Mouse (Mus musculus) kidney, embryonic 15.5 days (tissue): ENCODE results near the gene Nxt1. TPM values are rescaled to one million over a fixed set of nuclear protein-coding genes. Genes with fewer than 3 reads are reported as not detected.

ENCODE experiments used
- ATAC-seq: fragments of 200-750 bp; cut with Nextera tagmentation; replicated peaks from 2 replicates; pipeline ENCODE4 v1.8.0; 2017; ENCODE audit warnings: moderate TSS enrichment; ENCODE audit not compliant: low FRiP score
- H3K27ac ChIP-seq: fragments of 300-500 bp; sonication (generic); 2 replicates; pipeline ENCODE4 v1.5.1; 2015; ENCODE audit warnings: mild to moderate bottlenecking, inconsistent platforms
- H3K27me3 ChIP-seq: fragments of 300-500 bp; sonication (generic); 2 replicates; pipeline ENCODE4 v1.6.1; 2015; ENCODE audit warnings: inconsistent platforms
- H3K36me3 ChIP-seq: fragments of 300-500 bp; sonication (generic); 2 replicates; pipeline ENCODE4 v1.6.1; 2015; ENCODE audit warnings: inconsistent platforms
- H3K4me1 ChIP-seq: fragments of 300-500 bp; sonication (generic); 2 replicates; pipeline ENCODE4 v1.6.1; 2015; ENCODE audit warnings: inconsistent platforms
- H3K4me2 ChIP-seq: fragments of 300-500 bp; sonication (generic); 2 replicates; pipeline ENCODE4 v1.6.1; 2015; ENCODE audit warnings: moderate library complexity, mild to moderate bottlenecking, inconsistent platforms
- H3K4me3 ChIP-seq: fragments of 300-500 bp; sonication (generic); replicated peaks from 2 replicates; pipeline ENCODE4 v1.5.1; 2015; ENCODE audit warnings: mild to moderate bottlenecking, inconsistent platforms
- H3K9ac ChIP-seq: fragments of 300-500 bp; sonication (generic); 2 replicates; pipeline ENCODE4 v1.6.1; 2015; ENCODE audit warnings: mild to moderate bottlenecking, inconsistent platforms
- H3K9me3 ChIP-seq: fragments of 300-500 bp; sonication (generic); replicated peaks from 2 replicates; pipeline ENCODE4 v1.6.1; 2016; ENCODE audit warnings: inconsistent platforms
- WGBS: fragments of 180-500 bp; shearing (Covaris S2); methylation state at CpG from one replicate; pipeline ENCODE4 v1.1.7; 2015; ENCODE audit warnings: mixed read lengths; 5-methylcytosine and 5-hydroxymethylcytosine counted together
- polyA plus RNA-seq: library from polyadenylated mRNA; unstranded; fragments of >200 nt; fragmentation: Nextera tagmentation; extraction: Ambion mirVana; gene quantifications from 2 replicates; pipeline ENCODE4 v1.2.1, GENCODE M21; 2015

Gene Nxt1
- polyA plus RNA-seq: 97.0 and 106 TPM in 2 replicates

- Histone ChIP-seq H3K36me3 (peaks cover 22% of the 10 kb centered on the region), H3K9me3 (no peaks in the 10 kb centered on the region), H3K4me1 (peaks cover 28% of the 10 kb centered on the region), H3K27me3 (no peaks in the 10 kb centered on the region), H3K27ac (peak within 1 kb of the TSS; percentile 72), H3K9ac (peak within 1 kb of the TSS; percentile 78), H3K4me2 (peak within 1 kb of the TSS; percentile 79), H3K4me3 (peak within 1 kb of the TSS; percentile 63)
- under 1% methylated on average over 58 of the region's 58 CpGs for WGBS
- ATAC-seq: peak; percentile 100
Measured at GRCm38 (mm10) chr2:148672199-148673096, at the start of gene Nxt1. Gene Nxt1 (plus strand): TSS chr2:148672601.

- Histone ChIP-seq H3K27ac (no peak overlapping the region), H3K9me3 (no peaks in the 10 kb centered on the region), H3K4me1 (no peaks in the 10 kb centered on the region), H3K4me2 (no peak overlapping the region), H3K4me3 (no peak overlapping the region), H3K9ac (no peak overlapping the region), H3K36me3 (no peaks in the 10 kb centered on the region), H3K27me3 (no peaks in the 10 kb centered on the region)
- 78% methylated on average over 2 of the region's 2 CpGs for WGBS
- no peak for ATAC-seq
Measured at GRCm38 (mm10) chr2:148623067-148623466, 49.3 kb upstream of the Nxt1 start.

- Histone ChIP-seq H3K27ac (no peak overlapping the region), H3K36me3 (no peaks in the 10 kb centered on the region), H3K27me3 (no peaks in the 10 kb centered on the region), H3K4me1 (no peaks in the 10 kb centered on the region), H3K4me3 (no peak overlapping the region), H3K4me2 (no peak overlapping the region), H3K9ac (no peak overlapping the region), H3K9me3 (no peaks in the 10 kb centered on the region)
- no peak for ATAC-seq
- WGBS: 91% methylated on average over 3 of the region's 3 CpGs
Measured at GRCm38 (mm10) chr2:148624484-148624883, 47.9 kb upstream of the Nxt1 start.

- no peaks in the 10 kb centered on the region for H3K9me3 ChIP-seq
- H3K27ac ChIP-seq: no peak overlapping the region
- no peaks in the 10 kb centered on the region for H3K36me3 ChIP-seq
- no peak overlapping the region for H3K4me2 ChIP-seq
- no peak overlapping the region for H3K9ac ChIP-seq
- H3K4me3 ChIP-seq: no peak overlapping the region
- H3K27me3 ChIP-seq: no peaks in the 10 kb centered on the region
- H3K4me1 ChIP-seq: no peaks in the 10 kb centered on the region
- no peak for ATAC-seq
- WGBS: 53% methylated on average over 3 of the region's 3 CpGs
Measured at GRCm38 (mm10) chr2:148627011-148627471, 45.4 kb upstream of the Nxt1 start.

- 85% methylated on average over 2 of the region's 2 CpGs for WGBS
- ATAC-seq: no peak
- H3K4me1 ChIP-seq: no peaks in the 10 kb centered on the region
- no peak overlapping the region for H3K4me2 ChIP-seq
- H3K9me3 ChIP-seq: no peaks in the 10 kb centered on the region
- H3K27ac ChIP-seq: no peak overlapping the region
- no peak overlapping the region for H3K4me3 ChIP-seq
- no peak overlapping the region for H3K9ac ChIP-seq
- no peaks in the 10 kb centered on the region for H3K27me3 ChIP-seq
- H3K36me3 ChIP-seq: no peaks in the 10 kb centered on the region
Measured at GRCm38 (mm10) chr2:148631011-148631410, 41.4 kb upstream of the Nxt1 start.

GRCm38 (mm10) chr2:148631602-148632001 lies 40.8 kb upstream of the Nxt1 start:
- no peak overlapping the region for H3K4me2 ChIP-seq
- no peak overlapping the region for H3K4me3 ChIP-seq
- no peaks in the 10 kb centered on the region for H3K36me3 ChIP-seq
- WGBS: 93% methylated on average over 3 of the region's 3 CpGs
- H3K9me3 ChIP-seq: no peaks in the 10 kb centered on the region
- H3K4me1 ChIP-seq: no peaks in the 10 kb centered on the region
- H3K27me3 ChIP-seq: no peaks in the 10 kb centered on the region
- no peak overlapping the region for H3K27ac ChIP-seq
- ATAC-seq: no peak
- H3K9ac ChIP-seq: no peak overlapping the region

- WGBS: 88% methylated on average over 4 of the region's 4 CpGs
Measured at GRCm38 (mm10) chr2:148634466-148634865, 37.9 kb upstream of the Nxt1 start.

GRCm38 (mm10) chr2:148642610-148643370 lies 29.6 kb upstream of the Nxt1 start:
- no peak for ATAC-seq

More at GRCm38 (mm10) chr2:148634466-148634865, 37.9 kb upstream of the Nxt1 start:
- no peaks in the 10 kb centered on the region for H3K4me1 ChIP-seq
- no peaks in the 10 kb centered on the region for H3K36me3 ChIP-seq
- H3K27me3 ChIP-seq: no peaks in the 10 kb centered on the region
- H3K9me3 ChIP-seq: no peaks in the 10 kb centered on the region
- no peak for ATAC-seq
- H3K4me2 ChIP-seq: no peak overlapping the region
- H3K27ac ChIP-seq: no peak overlapping the region
- H3K4me3 ChIP-seq: no peak overlapping the region
- H3K9ac ChIP-seq: no peak overlapping the region

GRCm38 (mm10) chr2:148644421-148645000 lies 27.9 kb upstream of the Nxt1 start:
- Histone ChIP-seq H3K4me2 (no peak overlapping the region), H3K4me1 (no peaks in the 10 kb centered on the region), H3K36me3 (no peaks in the 10 kb centered on the region), H3K4me3 (no peak overlapping the region), H3K27me3 (no peaks in the 10 kb centered on the region), H3K9me3 (no peaks in the 10 kb centered on the region), H3K27ac (no peak overlapping the region), H3K9ac (no peak overlapping the region)
- 88% methylated on average over 6 of the region's 6 CpGs for WGBS
- ATAC-seq: no peak

More at GRCm38 (mm10) chr2:148642610-148643370, 29.6 kb upstream of the Nxt1 start:
- Histone ChIP-seq H3K4me3 (no peak overlapping the region), H3K9ac (no peak overlapping the region), H3K4me1 (no peaks in the 10 kb centered on the region), H3K4me2 (no peak overlapping the region), H3K27me3 (no peaks in the 10 kb centered on the region), H3K27ac (no peak overlapping the region), H3K9me3 (no peaks in the 10 kb centered on the region), H3K36me3 (no peaks in the 10 kb centered on the region)
- WGBS: 61% methylated on average over 1 of the region's 1 CpGs

GRCm38 (mm10) chr2:148650587-148651357 lies 21.6 kb upstream of the Nxt1 start:
- no peaks in the 10 kb centered on the region for H3K36me3 ChIP-seq
- H3K4me1 ChIP-seq: no peaks in the 10 kb centered on the region
- H3K9ac ChIP-seq: no peak overlapping the region
- no peaks in the 10 kb centered on the region for H3K27me3 ChIP-seq
- H3K4me2 ChIP-seq: no peak overlapping the region
- 51% methylated on average over 3 of the region's 3 CpGs for WGBS
- ATAC-seq: no peak
- no peak overlapping the region for H3K27ac ChIP-seq
- H3K4me3 ChIP-seq: no peak overlapping the region
- no peaks in the 10 kb centered on the region for H3K9me3 ChIP-seq

GRCm38 (mm10) chr2:148654961-148655360 lies 17.4 kb upstream of the Nxt1 start:
- 0 out of 2 replicates have a peak, but pooled peaks cover 2% of the 10 kb centered on the region for H3K27me3 ChIP-seq
- H3K4me3 ChIP-seq: no peak overlapping the region
- H3K4me1 ChIP-seq: no peaks in the 10 kb centered on the region
- no peak; the same call in 1 of the 2 replicates for ATAC-seq
- no peaks in the 10 kb centered on the region for H3K9me3 ChIP-seq
- H3K27ac ChIP-seq: no peak overlapping the region
- no peak overlapping the region for H3K9ac ChIP-seq
- WGBS: 3% methylated on average over 3 of the region's 3 CpGs
- no peaks in the 10 kb centered on the region for H3K36me3 ChIP-seq
- no peak overlapping the region for H3K4me2 ChIP-seq
